Mouse (Mus musculus): ENCODE measurements at regions not wholly inside any gene's neighbourhood (a gene's known extent, or its start where the extent isn't known, plus 50 kb on each side); places are given as distances from the start of the nearest gene placed in this dataset.

DNA sequence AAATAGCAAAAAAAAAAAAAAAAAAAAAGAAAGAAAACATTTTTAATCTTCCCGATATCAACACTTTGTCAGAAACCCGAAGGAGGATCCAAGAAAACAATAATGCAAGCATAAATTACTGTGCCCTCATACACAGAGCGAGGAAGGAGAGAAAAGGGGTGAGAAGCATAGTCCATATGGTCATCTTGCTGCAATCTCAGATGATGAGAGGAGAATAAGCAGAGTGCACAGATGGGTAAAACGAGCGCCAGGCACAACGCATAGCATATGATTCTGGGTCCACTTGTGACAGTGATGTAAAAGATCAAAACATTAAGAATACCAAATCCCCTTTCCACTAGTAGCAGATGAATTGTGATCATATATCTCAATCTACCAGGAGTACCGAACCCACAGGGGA lies 152.1 kb downstream of the S1pr1 start:
- no peak for TF ChIP-seq CTCF (IDR thresholded peaks at IDR 0.05; ENCODE audit: borderline replicate concordance, insufficient read depth, low read depth, low read length)
- no peak for TF ChIP-seq POLR2A (IDR thresholded peaks at IDR 0.05; ENCODE audit: borderline replicate concordance, insufficient read depth, low read length)

All from cerebellum, adult 2 months (tissue).